Mouse (Mus musculus) CD4-positive helper T cell, adult 2 months (primary cell): Measurements from ENCODE around the gene Ehmt1.

Source experiments
- DNase-seq: peaks from one replicate; pipeline ENCODE4 v3.0.0-alpha.2; 2012; ENCODE audit warnings: low read depth, missing footprints, low spot score

The Ehmt1 gene

GRCm38 (mm10) chr2:24918930-24919838 is at the start of gene Ehmt1:
Gene Ehmt1 (minus strand): TSS chr2:24919614.
- DNase-seq = peak; percentile 94

DNA sequence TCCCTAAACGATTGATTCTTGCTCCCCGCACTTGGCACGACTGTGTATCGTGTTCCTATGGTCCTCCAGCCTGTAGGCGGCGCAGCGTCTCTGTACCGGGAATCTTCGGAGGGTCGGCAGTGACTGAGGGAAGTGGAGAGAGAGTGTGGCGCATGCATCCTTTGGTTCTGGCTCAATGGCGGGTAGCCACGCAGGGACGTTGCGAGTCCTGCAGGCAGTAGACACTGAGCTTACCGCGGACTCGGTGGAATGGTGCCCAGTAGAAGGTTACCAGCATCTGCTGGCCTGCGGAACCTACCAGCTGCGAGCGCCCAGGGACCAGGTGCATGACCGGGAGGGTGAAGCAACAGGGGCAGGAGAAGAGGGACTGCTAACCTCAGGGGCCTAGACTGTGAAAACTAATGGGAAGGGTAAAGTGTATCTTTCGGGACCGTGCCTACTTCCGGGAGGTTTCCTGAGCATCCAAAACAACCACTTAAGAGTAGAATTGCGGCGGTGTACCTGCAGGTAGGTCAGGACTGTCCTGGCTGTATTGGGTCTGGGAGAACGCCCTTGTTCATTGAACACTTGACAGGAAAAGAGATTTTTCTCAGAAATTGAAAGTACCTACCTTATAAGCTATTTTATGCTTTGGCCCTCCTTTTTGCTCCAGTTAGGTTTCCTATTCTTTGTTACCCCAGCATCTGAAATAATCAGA is 43.0 kb upstream of the Ehmt1 start, which contains the start of gene Dph7:
Gene Dph7 (plus strand): TSS at position 97 of the 697 bp plus-strand sequence.
- peak; percentile 86 for DNase-seq

DNA sequence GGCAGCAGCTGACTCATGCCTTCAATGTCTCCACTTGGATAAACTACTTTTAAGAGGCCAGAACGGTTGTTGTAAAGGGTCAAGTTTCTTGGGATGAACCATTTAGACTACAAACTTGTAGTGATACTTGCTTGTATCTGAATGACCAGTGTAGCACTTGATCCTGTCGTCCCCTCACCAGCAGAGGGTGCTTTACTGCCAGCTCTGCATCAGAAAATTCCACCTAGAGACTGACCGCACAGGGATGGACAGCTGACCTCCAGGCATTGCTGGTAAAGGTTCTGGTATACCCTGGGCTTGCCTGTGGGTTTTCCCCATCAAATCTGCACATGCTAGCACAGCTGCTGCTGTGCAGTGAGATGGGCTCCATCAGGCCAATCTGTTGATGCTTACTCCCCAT is 41.5 kb upstream of the Ehmt1 start:
- DNase-seq = peak; percentile 24

- no peak for DNase-seq
These were observed 33.2 kb upstream of the Ehmt1 start for GRCm38 (mm10) chr2:24952537-24953055.

GRCm38 (mm10) chr2:24950189-24950535 is 30.7 kb upstream of the Ehmt1 start:
- DNase-seq = no peak

DNA sequence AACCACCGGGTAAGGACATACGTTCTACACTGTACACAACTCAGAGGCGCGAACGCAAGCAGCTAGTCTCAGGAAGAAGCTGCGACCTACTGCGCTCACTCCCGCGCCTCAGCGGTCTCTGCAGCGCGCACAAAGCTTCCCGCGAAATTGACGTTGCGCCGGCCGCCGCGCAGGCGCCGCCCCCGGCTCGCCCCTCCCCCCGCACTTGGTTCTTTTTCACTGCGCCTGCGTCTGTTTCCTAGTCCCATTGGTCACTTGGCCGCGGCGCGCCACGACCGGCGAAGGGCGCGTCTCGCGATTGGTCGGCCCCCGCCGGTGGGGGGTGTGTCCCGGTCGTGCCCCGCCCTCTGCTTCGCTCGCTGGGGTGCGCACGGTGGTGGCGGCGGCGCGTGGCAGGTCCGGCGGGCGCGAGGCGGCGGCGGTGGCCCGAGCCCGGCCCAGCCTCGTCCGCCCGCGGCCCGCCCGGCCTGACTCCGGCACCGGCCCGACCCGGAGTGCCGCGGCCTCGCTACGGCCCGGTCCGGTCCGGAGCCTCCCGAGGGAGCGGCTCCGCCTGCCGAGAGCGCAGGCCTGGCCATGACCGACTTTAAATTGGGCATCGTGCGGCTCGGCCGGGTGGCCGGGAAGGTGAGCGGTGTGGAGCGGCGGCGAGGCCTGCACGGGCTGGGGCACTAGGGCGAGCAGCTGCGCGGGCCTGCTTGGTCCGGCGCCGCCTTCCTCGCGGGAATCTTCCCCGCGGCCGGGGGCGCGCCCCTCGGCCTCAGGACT is 30.2 kb upstream of the Ehmt1 start, which contains the start of gene Zmynd19:
Gene Zmynd19 (plus strand): TSS at position 372 of the 768 bp plus-strand sequence.
- DNase-seq = peak; percentile 97

GRCm38 (mm10) chr2:24944304-24944703 is 24.9 kb upstream of the Ehmt1 start:
- peak; percentile 58 for DNase-seq

- DNase-seq = no peak
These were observed 22.7 kb upstream of the Ehmt1 start for GRCm38 (mm10) chr2:24942092-24942491.

DNA sequence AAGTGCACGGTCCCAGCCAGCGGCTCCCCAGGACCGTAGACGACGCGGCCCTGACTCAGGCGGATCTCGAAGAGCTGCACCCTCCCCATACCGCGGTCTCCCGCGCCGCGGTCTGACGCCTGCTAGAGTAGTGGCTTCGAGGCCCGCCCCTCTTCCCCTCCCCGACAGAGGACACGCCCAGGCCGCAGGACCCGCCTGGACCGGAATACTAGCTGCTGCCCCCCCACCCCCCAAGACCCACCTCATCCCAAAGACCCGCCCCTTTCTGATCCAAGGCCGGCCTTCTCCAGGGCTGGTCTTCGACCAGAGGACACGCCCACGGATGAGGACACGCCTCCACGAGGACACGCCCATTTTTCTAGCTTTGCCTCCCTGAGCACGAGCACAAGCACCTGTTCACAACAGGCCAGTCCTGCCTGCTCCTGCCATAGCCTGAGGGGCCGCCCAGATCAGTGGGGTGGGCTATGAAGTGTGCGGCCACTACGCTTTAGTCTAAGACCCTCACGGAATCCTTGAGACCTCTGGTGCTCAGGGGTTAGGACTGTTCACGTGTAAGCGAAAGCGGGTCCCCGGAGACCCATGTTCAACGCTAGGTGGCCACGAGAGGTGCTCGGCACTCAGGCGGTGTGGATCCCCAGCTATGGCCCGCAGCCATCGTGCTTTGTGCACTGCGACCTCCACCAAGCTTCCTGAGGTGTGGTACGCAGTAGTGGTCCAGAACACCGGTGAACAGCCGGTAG is 15.8 kb upstream of the Ehmt1 start, which contains the start of gene Arrdc1:
Gene Arrdc1 (minus strand): TSS at position 196 of the 740 bp plus-strand sequence.
- DNase-seq = peak; percentile 99

DNA sequence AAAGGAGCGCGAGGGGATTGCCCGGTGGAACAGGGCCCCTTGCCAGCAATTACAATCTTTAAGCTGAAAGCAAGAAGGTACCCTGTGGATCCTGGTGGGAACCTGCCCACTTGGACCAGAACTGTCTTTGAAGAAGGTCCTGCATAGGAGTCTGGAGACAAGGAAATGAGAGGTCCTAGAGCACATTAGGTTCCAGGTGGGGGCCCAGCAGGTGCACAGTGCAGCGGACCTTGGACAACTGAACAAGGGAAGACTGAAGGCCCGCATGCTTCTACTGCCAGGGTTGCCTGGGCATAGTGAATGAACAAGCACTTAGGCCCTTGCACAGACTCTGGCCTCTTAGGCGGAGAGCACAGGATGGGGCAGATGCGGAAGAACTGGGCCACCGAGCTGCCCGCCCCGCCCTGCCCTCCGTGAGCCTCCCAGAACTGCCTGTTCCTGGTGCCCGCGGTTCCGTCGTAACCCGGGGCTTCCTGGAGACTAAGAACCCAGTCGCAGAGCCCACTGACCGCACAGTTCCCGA is 15.1 kb upstream of the Ehmt1 start:
- no peak for DNase-seq

DNA sequence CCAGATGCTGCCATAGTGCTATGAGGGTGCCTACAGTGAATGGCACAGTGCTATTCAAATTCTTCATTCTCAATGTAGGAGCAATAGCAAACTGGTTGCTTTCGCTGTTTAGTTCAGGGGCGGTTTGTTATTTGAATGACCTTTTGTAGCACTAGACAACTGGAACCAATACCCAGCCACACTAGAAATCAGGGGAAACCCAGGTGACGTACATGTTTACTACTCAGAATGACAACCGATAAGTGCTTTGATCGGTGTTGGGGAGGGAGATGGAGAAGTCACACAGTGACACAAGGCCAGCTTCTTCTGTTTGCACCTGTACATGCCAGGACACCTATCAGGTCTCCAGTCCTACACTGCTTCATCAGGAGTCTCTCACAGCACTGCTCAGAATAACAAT is 10.2 kb upstream of the Ehmt1 start:
- DNase-seq = no peak

DNA sequence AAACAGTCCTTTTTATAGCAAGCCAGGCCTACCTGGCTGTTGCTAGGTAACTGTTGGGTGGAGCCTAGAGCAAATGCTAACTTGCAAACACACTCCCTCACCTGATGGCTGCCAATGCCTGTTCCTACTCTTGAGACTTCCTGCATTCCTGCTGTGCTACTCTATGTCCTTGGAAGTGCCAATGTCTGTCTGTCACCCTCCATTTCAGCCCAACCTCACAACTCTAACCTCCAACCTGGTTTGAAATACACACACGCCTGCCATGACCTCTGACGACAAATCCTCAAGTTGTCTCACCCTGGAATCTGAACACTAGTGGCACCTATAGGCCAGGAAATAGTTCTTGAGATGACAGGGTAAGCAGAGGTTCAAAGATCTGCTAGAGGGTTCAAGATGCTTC is 9.7 kb upstream of the Ehmt1 start:
- no peak for DNase-seq

DNA sequence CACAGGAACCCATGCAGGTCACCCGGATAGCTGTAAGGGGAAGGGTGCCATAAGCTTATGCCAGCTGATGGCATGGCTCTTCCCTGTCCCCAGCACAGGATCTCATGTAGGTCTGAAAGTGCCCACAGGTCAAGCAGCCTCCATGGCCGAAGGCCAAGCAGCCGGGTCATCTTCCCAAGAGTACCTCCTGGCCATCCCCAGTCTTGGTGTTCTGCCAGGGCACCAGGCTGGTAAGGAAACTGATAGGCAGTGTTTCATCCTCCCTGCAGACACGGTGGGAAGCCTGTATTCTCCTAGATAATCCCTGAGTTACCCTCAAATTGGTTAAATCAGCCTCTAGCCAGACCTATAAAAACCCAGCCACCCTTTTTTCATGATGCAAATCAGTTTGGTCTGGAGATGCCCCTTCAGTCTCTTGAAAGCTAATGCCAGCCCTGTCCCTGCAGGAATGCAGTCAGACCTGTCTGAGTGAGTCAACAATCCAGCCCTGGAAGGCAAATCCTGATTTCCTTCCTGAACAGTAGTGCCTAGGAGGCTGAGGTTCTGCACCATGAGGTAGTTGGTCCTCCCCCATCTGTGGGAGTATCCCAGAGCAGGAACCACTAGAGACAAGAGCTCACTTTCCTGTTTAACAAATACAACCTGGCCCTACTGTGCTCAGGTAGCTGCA is 8.5 kb upstream of the Ehmt1 start:
- no peak for DNase-seq

- no peak for DNase-seq
These were observed 7.5 kb upstream of the Ehmt1 start for GRCm38 (mm10) chr2:24926965-24927358.

DNA sequence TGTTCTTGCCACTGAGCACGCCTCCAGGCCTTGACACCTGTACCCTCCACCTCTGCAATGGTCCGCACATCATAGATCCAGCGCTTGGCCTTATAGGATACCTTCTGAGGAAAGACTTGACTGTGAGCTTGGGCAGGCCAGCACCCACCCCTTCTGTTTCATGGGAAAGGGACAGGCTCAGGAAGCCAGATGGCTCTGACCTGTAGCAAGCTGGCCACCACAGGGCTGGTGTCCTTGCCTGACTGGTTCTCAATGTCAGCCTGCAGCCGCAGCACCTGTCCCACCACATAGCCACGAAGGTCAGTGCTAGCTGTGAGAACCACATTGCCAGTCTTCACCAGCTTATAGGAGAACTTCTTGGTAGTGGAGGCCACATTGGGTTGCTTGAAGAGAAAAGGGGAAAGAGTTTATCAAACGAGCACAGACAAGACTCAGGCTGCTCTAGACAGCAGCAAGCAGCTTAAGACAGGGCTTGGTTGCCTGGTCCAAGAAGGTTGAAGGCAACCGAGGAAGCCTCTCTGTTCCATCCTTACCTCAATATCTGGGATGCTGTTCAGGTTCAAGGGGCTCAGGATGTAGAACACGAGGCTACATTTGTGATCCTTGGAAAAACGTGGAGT is 7.0 kb upstream of the Ehmt1 start:
- DNase-seq = no peak

GRCm38 (mm10) chr2:24925284-24925683 is 5.9 kb upstream of the Ehmt1 start:
- no peak for DNase-seq

DNA sequence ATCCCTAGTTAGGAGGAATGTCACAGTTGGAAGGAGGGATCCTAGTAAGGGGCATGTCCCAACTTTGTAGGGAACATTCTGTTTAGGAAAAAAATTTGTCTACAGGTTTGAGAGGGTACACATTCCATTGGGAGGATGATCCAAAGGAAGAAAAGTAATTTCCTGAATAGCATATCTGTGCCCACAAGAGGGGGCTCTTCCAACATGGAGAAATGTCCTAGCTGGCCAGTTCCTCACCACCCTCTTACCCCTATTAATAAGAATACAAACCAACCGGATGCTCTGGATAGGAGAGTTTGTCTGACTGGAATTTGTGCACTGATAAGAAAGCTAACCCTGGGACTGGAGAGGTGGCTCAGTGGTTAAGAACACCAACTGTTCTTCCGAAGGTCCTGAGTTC is 4.1 kb upstream of the Ehmt1 start:
- DNase-seq = no peak

- no peak for DNase-seq
These were observed 393 bp upstream of the Ehmt1 start for GRCm38 (mm10) chr2:24919839-24920175.

DNA sequence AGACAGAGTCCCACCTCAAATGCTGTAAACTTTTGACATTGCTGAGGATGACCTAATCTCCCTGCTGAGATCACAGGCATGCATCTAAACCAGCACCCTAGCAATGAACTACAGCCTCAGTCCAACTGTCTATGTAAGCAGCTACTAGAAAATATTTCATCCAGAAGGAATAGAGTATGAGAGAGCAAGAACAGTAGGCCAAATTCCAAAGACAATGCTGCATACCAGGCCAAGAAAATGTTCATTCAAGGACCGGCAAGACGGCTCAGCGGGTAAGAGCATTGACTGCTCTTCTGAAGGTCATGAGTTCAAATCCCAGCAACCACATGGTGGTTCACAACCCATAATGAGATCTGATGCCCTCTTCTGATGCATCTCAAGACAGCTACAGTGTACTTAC is 4.7 kb downstream of the Ehmt1 start:
- no peak for DNase-seq

- DNase-seq = no peak
These were observed 6.8 kb downstream of the Ehmt1 start for GRCm38 (mm10) chr2:24912589-24912988.
